Mouse (Mus musculus) embryo, embryonic 10.5 days (tissue): Measurements from ENCODE around the gene Dcp1a.
"Not testable (repeated sequence)": the region's sequence is repeated elsewhere in the genome, so short reads cannot be mapped to it uniquely, and the experiment has no call there.

Source experiments
- DNase-seq: peaks from one replicate; pipeline ENCODE4 v3.0.0-alpha.2; 2015; ENCODE audit warnings: low spot score

Gene Dcp1a

GRCm38 (mm10) chr14:30519323-30519722 is 40.0 kb downstream of the Dcp1a start:
- no peak for DNase-seq

DNA sequence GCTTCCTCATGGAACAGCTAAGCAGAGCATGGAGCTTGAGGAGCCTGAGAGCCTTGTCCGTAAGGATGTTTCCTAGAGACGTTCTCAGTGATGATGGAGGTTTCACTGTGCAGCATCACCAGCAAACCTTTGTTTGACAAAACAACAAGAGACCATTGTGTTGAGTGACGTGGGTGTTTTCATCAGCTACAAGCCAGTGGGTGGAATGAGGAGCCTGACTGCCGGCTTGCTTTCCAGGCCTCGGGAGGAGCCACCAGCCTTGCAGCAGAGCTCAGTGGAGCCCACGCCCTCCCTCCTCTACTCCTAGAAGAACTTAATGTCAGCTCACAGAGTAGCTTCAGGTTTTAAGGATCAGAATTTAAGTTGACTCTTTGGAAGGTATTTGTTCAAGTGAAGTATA is 44.0 kb downstream of the Dcp1a start:
- DNase-seq = no peak

GRCm38 (mm10) chr14:30528392-30528791 is 49.1 kb downstream of the Dcp1a start:
- no peak for DNase-seq

DNA sequence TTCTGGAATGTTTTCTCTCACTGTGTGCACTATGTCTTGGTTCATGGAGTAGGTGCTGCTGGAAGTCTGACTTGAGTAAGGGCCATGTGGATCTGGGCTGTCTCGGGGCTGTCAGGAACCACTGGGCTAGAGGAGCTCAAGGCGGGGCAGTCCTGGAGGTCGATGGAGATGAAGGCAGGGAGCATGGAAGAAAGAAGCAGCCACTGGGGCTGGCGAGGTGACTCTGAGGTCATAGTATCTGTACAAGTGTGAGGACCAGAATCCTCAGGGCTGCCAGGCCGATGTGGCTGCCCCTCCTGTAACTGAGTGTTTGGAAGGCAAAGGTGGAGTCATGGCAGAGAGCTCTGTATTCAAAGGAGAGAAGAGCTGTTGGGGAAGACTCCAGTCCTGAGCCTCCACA is 49.6 kb downstream of the Dcp1a start:
- no peak for DNase-seq

DNA sequence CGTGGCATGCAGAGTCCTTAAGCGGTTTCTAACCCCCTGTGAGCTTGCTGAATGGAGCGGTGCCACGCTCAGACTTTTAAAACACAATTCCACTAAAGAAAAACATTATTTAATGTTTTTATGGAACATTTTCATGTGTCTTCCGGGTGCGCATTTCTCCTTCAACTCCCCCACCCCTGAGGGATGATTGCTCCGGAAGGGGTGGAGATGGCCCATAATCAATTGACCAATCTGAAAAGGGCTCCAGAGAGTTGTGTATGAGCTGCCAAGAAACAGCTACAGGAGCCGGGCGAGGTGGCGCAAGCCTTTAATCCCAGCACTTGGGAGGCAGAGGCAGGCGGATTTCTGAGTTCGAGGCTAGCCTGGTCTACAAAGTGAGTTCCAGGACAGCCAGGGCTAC is 50.1 kb downstream of the Dcp1a start:
- DNase-seq = no peak

- no peak for DNase-seq
Measured at GRCm38 (mm10) chr14:30530726-30531269, 51.5 kb downstream of the Dcp1a start.

DNA sequence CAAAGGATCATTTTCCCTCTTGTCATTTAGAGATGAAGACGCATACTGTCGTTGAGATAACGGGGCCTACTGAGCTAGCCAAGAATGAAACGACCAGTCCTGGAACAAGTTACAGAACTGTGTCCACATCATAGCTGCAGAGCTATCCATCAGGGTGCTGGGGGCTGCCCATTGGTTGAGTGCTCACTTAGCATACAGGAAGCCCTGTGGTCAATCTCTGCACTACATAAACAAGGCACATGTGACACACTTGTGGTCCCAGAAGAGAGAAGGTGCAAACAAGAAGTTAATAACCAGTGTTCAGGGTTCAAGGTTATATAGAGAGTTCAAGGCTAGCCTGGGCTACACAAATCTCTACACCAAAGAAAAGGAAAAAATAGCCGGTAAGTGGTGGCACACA is 52.1 kb downstream of the Dcp1a start:
- DNase-seq = no peak

GRCm38 (mm10) chr14:30531896-30532295 is 52.6 kb downstream of the Dcp1a start:
- no peak for DNase-seq

DNA sequence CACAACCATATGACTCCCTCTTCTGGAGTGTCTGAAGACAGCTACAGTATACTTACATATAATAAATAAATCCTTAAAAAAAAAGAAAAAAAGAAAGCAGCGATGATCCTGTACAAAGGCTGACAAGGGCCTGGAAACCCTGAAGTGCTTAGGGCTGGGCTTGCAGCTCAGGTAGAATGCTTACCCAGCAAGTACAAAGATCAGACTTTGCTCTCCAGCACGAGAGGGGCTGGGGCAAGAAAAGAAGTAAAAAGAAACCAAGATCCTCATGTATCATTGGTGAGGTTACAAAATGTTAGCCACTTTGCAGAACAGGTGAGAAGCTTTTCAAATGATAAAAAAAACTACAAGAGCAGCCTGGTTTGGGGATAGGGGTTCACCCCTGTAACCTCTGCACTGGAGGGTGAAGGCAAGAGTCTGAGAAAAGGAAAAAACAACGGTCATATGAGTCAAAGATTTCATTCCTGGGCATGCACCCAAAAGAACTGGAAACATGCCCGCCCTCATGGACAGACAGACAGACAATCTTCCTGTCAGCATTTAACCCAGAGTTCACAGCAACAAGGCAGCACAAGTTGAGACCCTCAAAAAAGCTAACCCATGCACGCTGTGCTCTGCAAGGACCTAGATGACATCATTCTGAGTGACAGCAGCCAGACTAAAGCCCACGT is 54.6 kb downstream of the Dcp1a start:
- DNase-seq = no peak

DNA sequence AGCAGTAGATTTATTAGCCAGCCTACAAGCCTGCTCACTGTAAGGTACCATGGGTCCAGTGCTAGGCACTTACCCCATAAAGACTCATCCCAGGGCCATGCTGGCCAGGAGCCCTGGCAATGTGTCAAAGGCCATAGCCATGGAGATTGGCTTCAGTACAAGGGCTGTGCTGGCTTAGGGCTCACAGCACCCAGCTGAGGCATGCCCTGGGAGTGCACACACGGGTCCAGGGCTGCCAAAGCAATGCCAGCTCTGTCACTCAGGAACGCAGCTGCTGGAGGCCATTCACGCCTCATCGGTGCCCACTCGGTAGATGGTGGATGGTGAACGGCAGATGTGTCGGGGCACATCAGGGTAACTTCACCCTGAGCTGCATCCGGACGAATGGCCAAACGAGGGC is 62.2 kb downstream of the Dcp1a start:
- DNase-seq = no peak

- not testable (repeated sequence) for DNase-seq
Measured at GRCm38 (mm10) chr14:30543331-30543730, 64.0 kb downstream of the Dcp1a start.

- DNase-seq = peak; percentile 51
Measured at GRCm38 (mm10) chr14:30548131-30548720, 68.9 kb downstream of the Dcp1a start, which contains the start of gene Tkt. Tkt (plus strand) TSS chr14:30548359.

- DNase-seq = peak; percentile 98
Measured at GRCm38 (mm10) chr14:30548965-30549776, 69.8 kb downstream of the Dcp1a start.

DNA sequence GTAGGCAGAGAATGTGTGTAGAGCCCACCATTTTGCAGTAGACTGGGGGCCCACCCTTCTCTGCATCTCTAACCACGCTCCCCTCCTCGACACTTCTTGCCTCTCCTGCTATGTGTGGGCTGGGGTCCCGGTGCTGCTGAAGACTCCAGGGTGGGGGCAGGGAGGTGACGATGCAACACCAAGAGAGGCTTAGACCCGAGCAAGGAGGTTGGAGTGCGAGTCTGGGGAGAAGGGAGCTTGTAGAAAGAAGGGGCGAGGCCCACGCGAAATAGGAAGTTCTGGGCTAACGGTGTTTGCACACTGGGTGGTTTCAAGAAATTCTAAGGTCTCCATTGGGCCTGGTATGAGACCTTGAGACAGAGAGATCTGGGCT is 70.4 kb downstream of the Dcp1a start:
- DNase-seq = no peak

DNA sequence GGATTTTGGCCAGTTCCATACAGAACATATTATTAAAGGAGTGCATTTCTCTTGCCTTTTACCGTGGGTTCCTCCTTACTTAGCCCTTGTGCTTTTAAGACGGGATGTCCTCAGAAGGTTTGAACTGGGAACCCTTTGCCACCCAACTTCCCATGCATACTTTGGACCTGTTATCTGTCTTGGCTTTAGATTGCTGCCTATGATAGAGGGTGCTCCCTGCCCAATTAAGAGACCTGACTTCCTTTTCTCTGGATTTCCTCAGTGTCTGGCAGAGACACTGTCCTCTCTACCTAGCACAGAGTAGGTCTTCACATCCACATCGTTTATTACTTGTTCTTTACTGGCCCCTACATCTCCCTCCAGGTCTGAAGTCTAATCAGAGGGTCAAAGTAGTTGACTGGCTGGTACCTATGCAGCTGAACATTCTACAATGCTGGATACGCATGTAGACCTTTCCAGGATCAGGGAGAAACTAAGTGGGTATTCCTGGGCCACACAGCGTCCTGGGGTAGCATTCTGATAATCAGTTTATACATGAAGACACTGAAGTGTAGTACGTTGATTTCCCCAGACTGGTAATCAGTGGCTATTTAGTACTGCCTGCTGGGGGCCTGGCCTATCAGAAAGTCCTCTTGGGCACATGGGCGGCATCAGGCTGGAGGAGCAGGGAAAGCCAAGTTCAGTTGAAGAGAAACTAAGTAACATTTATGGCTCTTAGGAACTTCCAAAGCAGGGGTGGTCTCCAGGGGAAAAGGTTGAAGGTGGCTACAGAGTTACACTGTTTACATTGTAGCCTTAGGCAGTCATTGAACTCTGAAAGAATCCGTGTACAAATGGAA is 71.1 kb downstream of the Dcp1a start:
- DNase-seq = peak; percentile 13

DNA sequence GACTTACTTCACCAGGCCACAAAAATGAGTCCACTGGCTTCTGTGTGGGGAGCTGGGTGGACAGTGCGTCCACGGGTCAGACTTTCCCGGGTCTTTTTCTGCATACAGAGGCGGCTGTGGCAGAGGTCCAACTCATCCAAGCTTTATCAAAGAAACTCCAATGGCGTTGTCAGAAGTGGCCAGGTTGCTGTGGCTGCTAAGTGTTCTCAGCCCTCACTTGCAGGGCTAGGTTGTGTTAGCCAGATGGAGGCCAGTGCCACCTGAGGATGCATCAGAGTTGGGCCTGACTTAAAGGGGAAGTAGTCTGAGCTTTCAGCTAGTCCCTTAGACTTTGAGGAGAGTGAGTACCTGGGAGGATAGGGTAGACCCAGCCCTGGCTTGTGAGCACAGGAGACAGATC is 72.2 kb downstream of the Dcp1a start:
- no peak for DNase-seq

GRCm38 (mm10) chr14:30551981-30552380 is 72.6 kb downstream of the Dcp1a start:
- no peak for DNase-seq

DNA sequence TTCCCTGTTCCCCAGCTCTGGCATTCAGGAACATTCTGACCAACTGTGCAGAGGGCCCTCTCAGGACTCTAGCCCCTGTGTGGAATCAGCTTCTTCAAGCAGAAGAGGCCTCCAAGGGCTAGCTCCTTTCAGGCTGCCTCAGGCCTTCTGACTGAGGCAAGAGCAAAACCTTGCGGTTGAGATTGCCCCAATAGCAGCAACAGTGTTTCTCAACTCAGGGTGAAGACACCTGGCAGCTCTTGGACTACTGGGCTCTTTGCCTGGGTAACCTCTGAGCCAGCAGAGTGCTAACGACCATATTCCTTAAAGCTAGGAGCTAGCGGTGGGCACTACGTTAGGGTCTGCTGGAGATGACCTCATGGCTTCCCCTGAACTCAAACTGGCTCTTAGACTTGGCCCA is 73.8 kb downstream of the Dcp1a start:
- no peak for DNase-seq

GRCm38 (mm10) chr14:30556651-30557050 is 77.3 kb downstream of the Dcp1a start:
- DNase-seq = no peak

DNA sequence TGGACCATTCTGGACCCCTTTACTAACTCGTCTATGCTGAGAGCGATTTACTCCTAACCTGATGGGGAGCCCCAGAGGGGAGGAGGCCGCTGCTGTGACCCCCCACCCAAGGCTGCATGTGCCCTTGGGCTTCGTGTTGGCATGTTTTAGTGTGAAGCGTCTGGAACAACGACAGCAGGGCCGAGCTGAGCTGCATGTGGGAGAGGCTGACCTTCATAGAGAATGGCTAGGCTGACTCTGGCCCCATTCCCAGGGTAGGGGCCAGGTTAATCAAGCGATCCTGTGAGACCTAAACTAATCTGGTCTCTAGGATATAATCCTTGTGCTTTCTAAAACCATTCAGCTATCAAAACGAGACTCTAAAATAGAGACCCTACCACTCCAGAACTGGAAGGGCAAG is 78.4 kb downstream of the Dcp1a start:
- no peak for DNase-seq

DNA sequence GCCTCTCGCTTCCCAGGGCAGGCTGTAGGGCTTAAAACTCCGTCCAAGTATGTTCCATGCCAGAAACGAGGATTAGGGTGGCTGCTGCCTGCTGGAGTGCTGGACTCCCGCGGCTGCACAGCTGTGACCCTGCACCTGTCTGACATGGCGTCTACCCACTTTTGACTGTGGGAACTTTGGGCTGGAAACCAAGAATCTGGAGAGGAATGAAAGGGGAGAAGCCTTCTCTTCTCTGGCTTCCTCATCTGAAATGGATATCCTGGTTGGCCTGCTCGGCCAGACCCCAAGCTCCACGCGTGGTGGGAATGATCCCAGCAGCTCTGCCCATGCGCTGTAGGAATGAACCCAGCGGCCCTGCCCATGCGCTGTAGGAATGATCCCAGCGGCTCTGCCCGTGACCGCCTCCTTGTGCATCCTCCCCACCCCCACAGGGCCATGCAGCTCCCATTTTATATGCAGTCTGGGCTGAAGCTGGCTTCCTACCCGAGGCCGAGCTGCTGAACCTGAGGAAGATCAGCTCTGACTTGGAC is 80.1 kb downstream of the Dcp1a start:
- no peak for DNase-seq
